Mouse (Mus musculus): ENCODE data around the gene Ear1. TPM values are rescaled to one million over a fixed set of nuclear protein-coding genes. Genes with fewer than 3 reads are reported as not detected.
"Not testable (repeated sequence)": the region's sequence is repeated elsewhere in the genome, so short reads cannot be mapped to it uniquely, and the experiment has no call there.

Ear1 gene
- not detected in 2 replicates for polyA plus RNA-seq (2014; fragmentation: Nextera tagmentation; extraction: Ambion mirVana)

DNA sequence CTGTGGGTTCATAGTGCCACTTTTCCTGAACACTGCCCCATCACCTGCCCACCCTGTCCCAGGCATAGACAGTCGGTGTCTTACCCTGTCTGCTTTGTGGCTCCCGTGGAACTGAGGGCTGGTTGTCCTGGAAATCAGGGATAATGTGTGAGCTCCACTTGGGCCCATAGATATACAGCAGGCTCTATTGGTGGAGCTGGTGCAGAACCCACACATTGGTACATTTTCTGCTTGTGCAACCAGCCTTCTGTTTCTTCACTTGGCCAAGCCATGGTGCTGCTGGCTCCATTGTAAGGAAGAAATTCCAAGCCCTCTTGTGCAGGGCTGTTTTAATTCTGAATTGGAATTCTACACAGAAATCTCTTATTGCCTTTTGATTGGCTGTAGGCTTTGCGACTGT is at the start of gene Ear1:
TSS of gene Ear1 (minus strand) at position 101 of the 400 bp plus-strand sequence.
- not testable (repeated sequence) for ATAC-seq (ENCODE audit: insufficient number of reproducible peaks, insufficient read depth, low FRiP score, low read depth)
- whole genome bisulfite sequencing: 89% methylated on average over 2 of the region's 3 CpGs

DNA sequence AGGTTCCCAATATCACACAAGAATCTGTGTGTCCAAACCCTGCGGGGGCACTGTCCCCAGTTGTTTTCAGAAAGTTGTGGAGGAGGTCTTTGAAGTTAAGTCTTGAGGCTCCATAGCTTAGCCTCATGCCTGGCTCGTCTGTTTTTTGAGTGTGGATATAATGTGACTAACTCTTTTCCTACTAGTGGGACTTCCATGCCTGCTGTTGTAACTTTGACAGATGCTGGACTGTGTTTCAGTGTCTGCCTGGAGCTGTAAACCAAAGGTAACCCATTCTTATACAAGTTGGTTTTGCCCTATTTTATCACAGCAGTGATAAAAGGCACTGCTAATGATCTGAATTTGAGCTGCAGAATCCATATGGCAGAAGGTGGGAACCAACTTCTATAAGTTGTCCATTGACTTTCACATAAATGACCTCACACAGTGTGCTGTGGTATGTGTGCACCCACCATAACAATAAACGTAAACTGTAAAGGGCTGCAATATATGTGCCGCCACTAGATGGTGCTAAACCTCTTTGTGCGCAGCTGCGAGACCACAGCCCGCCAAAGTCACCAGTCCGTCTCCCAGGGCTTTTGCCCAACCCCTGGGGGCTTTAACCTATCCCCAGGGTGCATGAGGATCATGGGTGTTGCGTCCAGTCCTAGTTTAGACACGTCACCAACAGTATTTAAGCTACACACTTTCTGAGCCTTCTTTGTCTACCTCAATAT is 49.5 kb upstream of the Ear1 start, which contains the start of gene Gm8113:
TSS of gene Gm8113 (plus strand) at position 703 of the 716 bp plus-strand sequence.
- H3K27me3 ChIP-seq (ENCODE audit: control insufficient read depth, insufficient read depth, low read length); H3K9me3 ChIP-seq (ENCODE audit: control insufficient read depth, low read depth, low read length); H3K4me1 ChIP-seq (ENCODE audit: control insufficient read depth, insufficient read depth, low read length); H3K36me3 ChIP-seq (ENCODE audit: control insufficient read depth, insufficient read depth, low read length): not testable (repeated sequence)
- Histone ChIP-seq H3K4me3 (ENCODE audit: low read depth, low read length) (peak within 1 kb of the TSS; percentile 37), H3K9ac (replicated peaks; ENCODE audit: low read depth, low read length) (peak within 1 kb of the TSS; percentile 28; the same call in 1 of the 2 replicates), H3K4me2 (replicated peaks; ENCODE audit: low read depth, low read length) (peak within 1 kb of the TSS; percentile 41), H3K27ac (ENCODE audit: low read length) (peak within 1 kb of the TSS; percentile 90)
- peak; percentile 97 for ATAC-seq (ENCODE audit: insufficient number of reproducible peaks, insufficient read depth, low FRiP score, low read depth)
- WGBS: 9% methylated on average over 10 of the region's 10 CpGs

More for the DNA sequence above, at the start of gene Ear1:
- not testable (repeated sequence) for H3K36me3 ChIP-seq (ENCODE audit: control insufficient read depth, insufficient read depth, low read length); H3K9ac ChIP-seq (replicated peaks; ENCODE audit: low read depth, low read length); H3K9me3 ChIP-seq (ENCODE audit: control insufficient read depth, low read depth, low read length); H3K27me3 ChIP-seq (ENCODE audit: control insufficient read depth, insufficient read depth, low read length); H3K4me2 ChIP-seq (replicated peaks; ENCODE audit: low read depth, low read length); H3K27ac ChIP-seq (ENCODE audit: low read length); H3K4me1 ChIP-seq (ENCODE audit: control insufficient read depth, insufficient read depth, low read length); H3K4me3 ChIP-seq (ENCODE audit: low read depth, low read length)

DNA sequence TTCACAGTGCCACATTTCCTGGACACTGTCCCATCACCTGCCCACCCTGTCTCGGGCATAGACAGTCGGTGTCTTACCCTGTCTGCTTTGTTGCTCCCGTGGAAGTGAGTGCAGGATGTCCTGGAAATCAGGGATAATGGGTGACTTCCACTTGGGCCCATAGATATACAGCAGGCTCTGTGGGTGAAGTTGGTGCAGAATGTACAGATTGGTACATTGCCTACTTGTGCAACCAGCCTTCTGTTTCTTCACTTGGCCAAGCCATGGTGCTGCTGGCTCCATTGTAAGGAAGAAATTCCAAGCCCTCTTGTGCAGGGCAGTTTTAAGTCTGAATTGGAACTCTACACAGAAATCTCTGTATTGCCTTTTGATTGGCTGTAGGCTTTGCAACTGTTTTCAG is 48.1 kb upstream of the Ear1 start, which contains the start of gene Ear10:
TSS of gene Ear10 (minus strand) at position 101 of the 400 bp plus-strand sequence.
- H3K36me3 ChIP-seq (ENCODE audit: control insufficient read depth, insufficient read depth, low read length); ATAC-seq (ENCODE audit: insufficient number of reproducible peaks, insufficient read depth, low FRiP score, low read depth): not testable (repeated sequence)
- 89% methylated on average over 3 of the region's 3 CpGs for WGBS

DNA sequence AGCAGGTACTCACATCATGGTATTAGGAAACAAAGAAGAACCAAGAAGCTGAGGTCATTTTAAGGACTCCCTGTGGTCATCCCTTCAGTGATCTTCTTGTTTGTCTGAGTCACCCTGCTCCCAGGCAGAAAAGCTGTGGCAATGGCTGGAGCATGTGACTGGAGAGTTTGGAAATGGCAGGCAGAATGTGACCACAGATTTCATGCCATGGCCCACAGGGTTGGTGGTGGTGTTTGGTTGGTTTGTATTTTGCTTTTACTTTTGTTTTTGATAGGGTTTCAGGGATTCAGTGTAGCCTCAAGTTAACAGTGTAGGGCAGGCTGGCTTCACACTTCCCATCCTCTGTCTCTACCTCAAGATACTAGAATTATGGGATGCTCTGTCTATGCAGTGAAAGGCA is 42.9 kb upstream of the Ear1 start:
- H3K27ac ChIP-seq (ENCODE audit: low read length); H3K4me2 ChIP-seq (replicated peaks; ENCODE audit: low read depth, low read length); H3K4me3 ChIP-seq (ENCODE audit: low read depth, low read length); H3K4me1 ChIP-seq (ENCODE audit: control insufficient read depth, insufficient read depth, low read length); H3K9ac ChIP-seq (replicated peaks; ENCODE audit: low read depth, low read length); H3K36me3 ChIP-seq (ENCODE audit: control insufficient read depth, insufficient read depth, low read length); H3K27me3 ChIP-seq (ENCODE audit: control insufficient read depth, insufficient read depth, low read length); ATAC-seq (ENCODE audit: insufficient number of reproducible peaks, insufficient read depth, low FRiP score, low read depth); H3K9me3 ChIP-seq (ENCODE audit: control insufficient read depth, low read depth, low read length): not testable (repeated sequence)

More for the DNA sequence above, 48.1 kb upstream of the Ear1 start, which contains the start of gene Ear10:
- H3K9me3 ChIP-seq (ENCODE audit: control insufficient read depth, low read depth, low read length); H3K27me3 ChIP-seq (ENCODE audit: control insufficient read depth, insufficient read depth, low read length); H3K27ac ChIP-seq (ENCODE audit: low read length); H3K4me3 ChIP-seq (ENCODE audit: low read depth, low read length); H3K4me2 ChIP-seq (replicated peaks; ENCODE audit: low read depth, low read length); H3K9ac ChIP-seq (replicated peaks; ENCODE audit: low read depth, low read length); H3K4me1 ChIP-seq (ENCODE audit: control insufficient read depth, insufficient read depth, low read length): not testable (repeated sequence)

DNA sequence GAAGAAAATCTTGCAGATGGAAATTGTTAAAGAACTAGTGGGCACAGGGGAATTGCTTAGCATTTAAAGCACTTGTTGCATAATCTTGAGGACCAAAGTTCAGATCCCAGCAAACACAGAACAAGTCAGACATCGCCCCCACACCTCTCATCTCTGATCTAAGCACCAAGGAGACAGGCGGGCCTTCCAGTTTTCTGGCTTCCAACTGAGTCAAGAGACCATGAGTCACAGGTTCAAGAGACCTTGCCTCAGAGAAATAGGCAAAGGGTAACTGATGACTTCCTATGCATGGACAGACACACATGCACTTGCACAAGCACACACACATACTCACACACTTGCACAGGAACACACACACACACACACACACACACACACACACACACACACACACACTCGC is 23.3 kb upstream of the Ear1 start:
- ATAC-seq (ENCODE audit: insufficient number of reproducible peaks, insufficient read depth, low FRiP score, low read depth); H3K4me1 ChIP-seq (ENCODE audit: control insufficient read depth, insufficient read depth, low read length); H3K27ac ChIP-seq (ENCODE audit: low read length); H3K9ac ChIP-seq (replicated peaks; ENCODE audit: low read depth, low read length); H3K4me2 ChIP-seq (replicated peaks; ENCODE audit: low read depth, low read length); H3K36me3 ChIP-seq (ENCODE audit: control insufficient read depth, insufficient read depth, low read length); H3K4me3 ChIP-seq (ENCODE audit: low read depth, low read length); H3K9me3 ChIP-seq (ENCODE audit: control insufficient read depth, low read depth, low read length); H3K27me3 ChIP-seq (ENCODE audit: control insufficient read depth, insufficient read depth, low read length): not testable (repeated sequence)
- WGBS: 90% methylated on average over 3 of the region's 3 CpGs

DNA sequence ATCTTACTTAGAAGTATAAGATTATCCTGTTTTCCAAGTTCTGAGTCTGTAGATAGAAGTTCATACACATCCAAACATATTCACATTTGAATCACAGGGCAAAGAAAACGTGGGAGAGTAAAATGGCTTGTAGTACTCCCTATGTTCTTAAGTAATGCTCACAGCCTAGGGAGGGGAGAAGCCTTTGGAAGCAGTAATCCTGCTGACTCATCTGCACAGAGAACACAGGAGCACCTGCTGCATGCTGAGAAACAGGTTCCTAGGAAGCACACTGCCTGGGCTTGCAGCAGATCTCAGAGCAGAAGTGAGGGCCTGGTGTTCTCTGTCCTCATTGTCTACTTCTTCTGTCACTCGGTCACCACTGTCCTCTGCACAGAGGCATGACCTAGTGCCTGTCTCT is 20.0 kb upstream of the Ear1 start:
- not testable (repeated sequence) for H3K27ac ChIP-seq (ENCODE audit: low read length); ATAC-seq (ENCODE audit: insufficient number of reproducible peaks, insufficient read depth, low FRiP score, low read depth)
- WGBS: 26% methylated on average over 1 of the region's 2 CpGs

DNA sequence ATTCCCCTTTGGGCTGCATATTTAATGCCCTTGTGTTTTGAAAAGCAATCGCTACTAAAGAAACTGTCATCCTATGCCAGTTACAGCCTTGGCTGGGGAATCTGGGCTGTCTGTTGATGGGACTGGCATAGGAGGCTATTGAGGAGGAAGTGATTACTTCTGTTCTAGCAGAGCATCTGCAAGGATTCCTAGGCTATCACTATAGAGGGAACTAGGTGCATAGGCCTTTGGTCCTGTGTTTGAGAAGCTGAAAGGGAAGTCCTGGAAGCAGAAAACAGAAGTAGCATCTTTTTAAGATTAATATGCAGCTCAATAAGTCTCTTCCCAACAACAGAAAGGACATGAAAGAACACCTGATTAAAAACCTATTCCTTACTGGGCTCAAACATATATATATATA is 16.0 kb upstream of the Ear1 start:
- H3K9me3 ChIP-seq (ENCODE audit: control insufficient read depth, low read depth, low read length); H3K27ac ChIP-seq (ENCODE audit: low read length); H3K27me3 ChIP-seq (ENCODE audit: control insufficient read depth, insufficient read depth, low read length); H3K4me1 ChIP-seq (ENCODE audit: control insufficient read depth, insufficient read depth, low read length); H3K4me2 ChIP-seq (replicated peaks; ENCODE audit: low read depth, low read length); H3K36me3 ChIP-seq (ENCODE audit: control insufficient read depth, insufficient read depth, low read length); H3K4me3 ChIP-seq (ENCODE audit: low read depth, low read length); H3K9ac ChIP-seq (replicated peaks; ENCODE audit: low read depth, low read length); ATAC-seq (ENCODE audit: insufficient number of reproducible peaks, insufficient read depth, low FRiP score, low read depth): not testable (repeated sequence)
- WGBS: 86% methylated on average over 1 of the region's 1 CpGs

More for the DNA sequence above, 20.0 kb upstream of the Ear1 start:
- not testable (repeated sequence) for H3K27me3 ChIP-seq (ENCODE audit: control insufficient read depth, insufficient read depth, low read length); H3K4me2 ChIP-seq (replicated peaks; ENCODE audit: low read depth, low read length); H3K4me1 ChIP-seq (ENCODE audit: control insufficient read depth, insufficient read depth, low read length); H3K9me3 ChIP-seq (ENCODE audit: control insufficient read depth, low read depth, low read length); H3K4me3 ChIP-seq (ENCODE audit: low read depth, low read length); H3K9ac ChIP-seq (replicated peaks; ENCODE audit: low read depth, low read length); H3K36me3 ChIP-seq (ENCODE audit: control insufficient read depth, insufficient read depth, low read length)

DNA sequence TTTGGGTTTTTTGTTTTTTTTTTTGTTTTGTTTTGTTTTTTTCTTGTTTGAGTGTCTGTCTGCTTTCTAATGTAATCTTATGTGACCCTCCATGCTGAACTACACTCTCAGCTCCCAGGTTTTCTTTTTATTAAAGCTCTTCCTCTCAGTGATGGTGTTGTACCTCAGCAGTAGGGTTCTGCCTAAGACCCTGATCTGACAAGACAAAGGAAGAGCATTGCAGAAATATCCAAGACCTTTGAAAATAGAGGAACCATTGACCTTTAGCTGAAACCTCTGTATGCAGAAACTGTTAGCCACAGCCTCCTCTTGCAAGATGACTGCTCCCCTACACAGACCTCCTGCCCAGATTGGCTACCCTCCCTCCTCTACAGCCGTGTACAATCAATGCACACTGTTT is 10.9 kb upstream of the Ear1 start:
- 62% methylated on average over 1 of the region's 1 CpGs for WGBS
- not testable (repeated sequence) for H3K27me3 ChIP-seq (ENCODE audit: control insufficient read depth, insufficient read depth, low read length); H3K4me2 ChIP-seq (replicated peaks; ENCODE audit: low read depth, low read length); H3K4me3 ChIP-seq (ENCODE audit: low read depth, low read length); ATAC-seq (ENCODE audit: insufficient number of reproducible peaks, insufficient read depth, low FRiP score, low read depth); H3K9me3 ChIP-seq (ENCODE audit: control insufficient read depth, low read depth, low read length); H3K36me3 ChIP-seq (ENCODE audit: control insufficient read depth, insufficient read depth, low read length); H3K9ac ChIP-seq (replicated peaks; ENCODE audit: low read depth, low read length); H3K27ac ChIP-seq (ENCODE audit: low read length); H3K4me1 ChIP-seq (ENCODE audit: control insufficient read depth, insufficient read depth, low read length)
